Mouse (Mus musculus): ENCODE results near the gene Lyl1.

DNA sequence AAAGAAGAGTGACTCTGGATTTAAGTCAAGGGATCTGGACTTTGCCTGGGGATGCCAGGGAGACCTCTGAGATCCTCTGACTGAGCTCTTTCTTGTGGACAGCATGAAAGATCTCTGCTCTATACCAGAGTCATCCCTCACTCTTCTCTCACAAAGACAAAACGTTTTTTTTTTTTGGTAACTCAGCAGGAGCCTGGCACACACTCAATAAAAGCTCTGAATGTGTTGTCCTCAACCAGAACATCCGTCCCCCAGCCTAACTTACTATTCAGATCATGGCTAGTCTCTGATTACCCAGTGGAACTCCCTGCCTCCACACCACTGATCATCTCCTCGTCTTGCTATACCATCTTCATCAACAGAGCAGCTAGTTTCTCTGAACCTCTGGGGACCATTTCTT lies 16.7 kb upstream of the Lyl1 start:
- TF ChIP-seq CTCF (conservative IDR thresholded peaks at IDR 0.05; ENCODE audit: low read length) (no peak), POU5F1 (IDR thresholded peaks at IDR 0.05; ENCODE audit: borderline replicate concordance, low read length) (no peak), NANOG (IDR thresholded peaks at IDR 0.05; ENCODE audit: borderline replicate concordance, low read length) (no peak)

Measured in E14TG2a.4 (cell line).